Mouse (Mus musculus): ENCODE measurements around the gene 2610507B11Rik.
"Not testable (repeated sequence)": the region's sequence is repeated elsewhere in the genome, so short reads cannot be mapped to it uniquely, and the experiment has no call there.

Gene 2610507B11Rik

DNA sequence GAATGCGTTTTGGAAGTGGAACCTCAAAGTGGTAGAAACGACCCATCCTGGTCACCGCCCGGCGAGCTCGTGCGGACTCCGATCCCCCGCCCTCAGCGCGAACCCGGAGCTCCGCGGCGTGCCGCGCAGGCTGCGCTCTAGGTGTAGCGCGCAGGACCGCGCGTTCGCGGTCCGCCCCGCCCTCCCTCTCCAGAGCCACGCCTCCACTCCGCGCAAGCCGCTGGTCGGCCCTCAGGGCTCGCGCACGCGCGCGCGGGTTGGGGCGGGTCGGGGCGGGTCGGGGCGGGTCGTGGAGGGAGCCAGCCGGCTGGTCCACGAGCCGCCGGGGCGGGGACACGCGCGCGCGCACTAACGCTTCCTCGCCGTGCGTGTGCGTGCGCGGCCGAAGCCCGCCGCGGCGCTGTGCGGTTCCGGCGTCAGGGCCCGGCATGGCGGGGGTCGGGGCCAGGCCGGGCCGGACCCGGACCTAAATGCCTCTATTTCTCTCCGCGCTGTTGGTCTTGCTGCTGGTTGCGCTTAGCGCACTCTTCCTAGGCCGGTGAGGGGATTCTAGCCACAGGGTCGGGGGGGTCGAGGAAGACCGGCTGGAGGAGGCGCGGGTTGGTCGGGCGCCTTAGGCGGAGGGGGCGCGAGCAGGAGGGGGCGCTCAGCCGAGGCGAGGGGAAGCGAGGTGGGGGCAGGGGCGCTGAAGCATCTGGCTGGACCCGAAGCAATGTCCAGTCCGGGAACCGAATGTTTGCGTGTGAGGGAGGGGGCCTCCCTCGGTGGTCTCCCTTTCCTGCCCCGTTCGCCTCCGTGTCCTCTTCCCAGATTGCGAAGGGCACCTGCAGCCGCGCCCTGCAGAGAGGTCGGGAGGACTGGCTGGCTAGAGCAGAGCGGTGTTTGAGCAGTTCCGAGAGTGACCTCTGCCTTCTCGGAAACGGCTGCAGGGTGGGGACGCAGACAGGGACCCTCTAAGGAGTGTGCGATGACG is at the start of gene 2610507B11Rik:
2610507B11Rik (plus strand) TSS at position 373 of the 973 bp plus-strand sequence.
- DNase-seq (ENCODE audit: low spot score in 2 of 2) = peak; percentile 84 to 88

DNA sequence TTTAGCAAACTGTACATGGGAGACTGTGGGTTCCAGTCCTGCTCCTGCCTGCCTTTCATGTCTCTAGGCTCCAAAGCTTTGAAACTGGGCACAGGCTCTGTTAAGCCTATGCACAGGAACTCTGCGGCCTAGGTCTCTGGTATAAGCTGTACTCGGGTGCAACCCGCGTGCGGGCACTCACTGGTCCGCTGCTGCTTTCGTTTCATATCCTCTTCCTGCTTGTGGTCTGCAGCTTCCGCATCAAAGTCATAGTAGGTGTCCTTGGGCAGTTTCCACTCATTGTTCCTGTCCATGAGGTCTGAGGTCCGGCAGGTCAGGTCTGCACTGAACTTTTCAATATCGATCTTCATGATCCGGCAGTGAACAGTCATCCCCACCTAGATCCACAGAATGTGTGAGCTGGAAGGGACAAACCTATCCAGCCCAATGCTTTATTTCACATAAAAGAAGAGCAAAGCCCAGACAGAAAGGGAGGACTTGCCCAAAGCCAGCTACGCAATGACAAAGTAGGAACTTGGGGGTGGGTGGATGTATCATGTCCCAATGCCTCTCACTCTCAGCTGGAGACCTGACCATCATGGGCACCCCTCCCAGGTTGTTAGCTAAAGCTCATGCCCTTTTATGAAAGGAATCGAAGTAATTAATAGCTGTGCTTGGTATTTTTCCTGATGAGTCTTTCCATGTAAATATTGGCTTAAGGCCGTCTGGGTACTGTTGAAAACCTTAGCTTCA is 48.3 kb upstream of the 2610507B11Rik start:
- no peak for DNase-seq (ENCODE audit: low spot score in 2 of 2)

GRCm38 (mm10) chr11:78215709-78216317 is 45.7 kb upstream of the 2610507B11Rik start:
- DNase-seq (ENCODE audit: low spot score in 2 of 2) = peak in 1 of 2 experiments; percentile 33

GRCm38 (mm10) chr11:78223586-78223985 is 38.0 kb upstream of the 2610507B11Rik start:
- no peak for DNase-seq (ENCODE audit: low spot score in 2 of 2)

GRCm38 (mm10) chr11:78231518-78231917 is 30.0 kb upstream of the 2610507B11Rik start:
- DNase-seq (ENCODE audit: low spot score in 2 of 2) = no peak

- DNase-seq (ENCODE audit: low spot score in 2 of 2) = peak; percentile 40 to 75
Measured at GRCm38 (mm10) chr11:78240193-78240857, 21.2 kb upstream of the 2610507B11Rik start.

DNA sequence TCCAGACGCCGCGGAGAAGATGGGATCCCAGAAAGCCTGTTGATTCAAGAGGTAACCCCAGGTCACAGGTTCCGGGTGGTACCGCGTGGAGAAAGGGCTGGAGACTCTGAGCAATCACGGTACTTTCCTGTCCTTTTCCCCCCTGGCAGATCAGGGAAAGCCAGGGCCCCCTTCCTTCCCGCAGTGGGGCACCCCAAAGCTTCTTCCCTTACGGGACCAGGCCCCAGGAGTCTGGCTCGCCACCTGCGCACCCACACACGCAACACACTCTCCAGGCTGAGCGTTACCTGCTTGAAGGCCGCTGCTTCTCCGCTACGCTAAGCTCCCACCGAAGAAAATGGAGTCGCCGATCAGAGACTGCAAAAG is 16.3 kb upstream of the 2610507B11Rik start:
- DNase-seq (ENCODE audit: low spot score in 2 of 2) = no peak

DNA sequence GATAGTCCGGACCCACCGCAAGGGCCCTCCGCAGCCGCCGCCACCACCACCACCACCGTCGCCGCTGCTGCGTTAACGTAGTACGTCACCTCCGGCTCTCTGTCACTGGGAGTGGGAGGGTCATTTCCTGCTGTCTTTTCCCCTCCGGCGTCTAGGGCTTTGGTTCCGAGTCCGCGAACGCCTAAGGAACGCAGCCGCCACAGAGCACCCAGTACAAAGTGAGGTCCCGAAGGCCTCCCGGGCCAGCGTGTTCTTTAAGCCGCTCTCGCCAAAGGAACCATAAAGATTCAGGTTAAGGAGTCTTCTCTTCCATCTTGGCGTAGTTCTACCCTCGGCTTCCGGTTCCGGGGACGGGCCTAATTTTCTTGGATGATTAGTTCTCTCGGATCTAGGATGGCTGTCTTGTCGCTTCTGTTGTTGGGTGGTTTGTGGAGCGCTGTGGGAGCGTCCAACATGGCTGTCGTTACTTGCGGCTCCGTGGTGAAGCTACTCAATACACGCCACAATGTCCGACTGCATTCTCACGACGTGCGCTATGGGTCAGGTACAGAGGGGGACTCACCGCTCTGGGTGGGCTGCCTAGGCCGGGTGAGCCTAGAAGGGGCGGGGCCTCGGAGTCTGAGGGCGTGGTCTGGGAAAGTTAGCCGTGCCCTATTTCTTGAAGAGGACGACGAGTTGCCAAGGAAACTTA is 15.8 kb upstream of the 2610507B11Rik start, which contains the start of the genes Sdf2 and Supt6:
Sdf2 (plus strand) TSS at position 120 of the 691 bp plus-strand sequence.
Supt6 (minus strand) TSS at position 361 of the 691 bp plus-strand sequence.
- DNase-seq (ENCODE audit: low spot score in 2 of 2) = peak; percentile 90 to 91

DNA sequence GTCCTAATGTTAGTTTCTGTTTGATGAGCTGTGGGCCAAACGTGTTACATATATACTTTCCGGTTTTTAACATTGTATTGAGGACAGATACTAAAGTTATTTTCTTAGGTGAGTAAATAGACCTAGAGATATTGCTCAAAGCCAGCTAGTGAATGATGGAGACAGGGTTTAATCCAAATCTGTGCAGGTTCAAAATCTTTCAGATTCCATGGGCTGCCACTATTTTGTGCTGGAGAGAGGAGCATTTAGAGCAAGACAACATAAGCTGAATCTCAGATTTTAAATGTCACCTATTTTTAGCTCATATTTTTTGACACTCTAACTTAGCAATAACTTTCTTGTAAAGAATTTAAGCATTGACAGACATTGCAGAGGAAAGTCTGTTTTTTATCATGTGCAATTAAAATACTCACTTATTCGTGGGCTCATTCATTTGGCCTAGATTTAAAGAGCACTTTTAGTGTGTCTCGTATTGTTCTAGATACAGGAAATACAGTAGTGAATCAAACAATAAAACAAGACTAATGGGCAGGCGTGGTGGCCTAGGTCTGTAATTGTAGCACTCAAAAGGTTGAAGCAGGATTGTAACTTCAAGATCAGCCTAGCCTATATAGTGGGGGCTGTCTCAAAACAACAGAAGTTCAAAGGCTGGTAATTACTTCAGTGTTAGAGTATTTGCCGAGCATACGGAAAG is 15.1 kb upstream of the 2610507B11Rik start:
- DNase-seq (ENCODE audit: low spot score in 2 of 2) = no peak

- no peak for DNase-seq (ENCODE audit: low spot score in 2 of 2)
Measured at GRCm38 (mm10) chr11:78247012-78247348, 14.6 kb upstream of the 2610507B11Rik start.

GRCm38 (mm10) chr11:78247727-78248140 is 13.8 kb upstream of the 2610507B11Rik start:
- DNase-seq (ENCODE audit: low spot score in 2 of 2) = no peak

DNA sequence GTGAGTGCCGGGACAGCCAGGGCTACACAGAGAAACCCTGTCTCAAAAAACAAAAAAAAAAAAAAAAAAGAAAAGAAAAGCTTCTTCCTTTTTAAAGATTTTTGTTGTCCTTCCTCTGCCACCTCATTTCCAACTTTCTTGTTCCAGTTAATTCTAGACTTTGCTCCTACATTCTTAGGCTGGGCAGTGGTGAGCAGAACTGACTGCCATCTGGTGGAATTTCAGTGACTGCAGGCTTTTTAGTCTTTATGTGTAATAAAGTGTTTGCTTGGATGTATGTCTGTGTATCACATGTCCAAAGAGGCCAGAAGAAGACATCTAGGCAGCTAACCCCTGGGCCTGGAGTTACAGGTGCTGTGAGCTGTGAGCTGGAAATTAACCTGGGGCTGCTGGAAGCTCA is 4.9 kb upstream of the 2610507B11Rik start:
- no peak for DNase-seq (ENCODE audit: low spot score in 2 of 2)

GRCm38 (mm10) chr11:78260489-78261258 is 878 bp upstream of the 2610507B11Rik start:
- no peak for DNase-seq (ENCODE audit: low spot score in 2 of 2)

DNA sequence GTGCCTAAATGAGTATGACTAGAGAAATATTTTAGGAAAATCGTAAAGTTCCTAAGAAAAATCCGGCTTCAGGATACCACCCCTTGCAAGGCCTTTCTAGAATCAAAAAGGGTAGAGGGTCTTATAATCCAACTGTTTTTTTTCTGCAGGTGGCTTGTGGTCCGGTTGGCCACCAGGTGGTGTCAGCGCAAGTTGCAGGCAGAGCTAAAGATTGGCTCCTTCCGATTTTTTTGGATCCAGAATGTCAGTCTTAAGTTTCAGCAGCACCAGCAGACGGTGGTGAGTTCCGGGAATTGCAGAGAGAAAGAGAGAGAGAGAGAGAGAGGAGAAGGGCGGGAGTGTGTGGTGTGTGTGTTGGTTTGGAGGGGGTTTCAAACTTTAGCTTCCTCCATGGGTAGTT is 998 bp downstream of the 2610507B11Rik start:
- peak in 1 of 2 experiments; percentile 56 for DNase-seq (ENCODE audit: low spot score in 2 of 2)

DNA sequence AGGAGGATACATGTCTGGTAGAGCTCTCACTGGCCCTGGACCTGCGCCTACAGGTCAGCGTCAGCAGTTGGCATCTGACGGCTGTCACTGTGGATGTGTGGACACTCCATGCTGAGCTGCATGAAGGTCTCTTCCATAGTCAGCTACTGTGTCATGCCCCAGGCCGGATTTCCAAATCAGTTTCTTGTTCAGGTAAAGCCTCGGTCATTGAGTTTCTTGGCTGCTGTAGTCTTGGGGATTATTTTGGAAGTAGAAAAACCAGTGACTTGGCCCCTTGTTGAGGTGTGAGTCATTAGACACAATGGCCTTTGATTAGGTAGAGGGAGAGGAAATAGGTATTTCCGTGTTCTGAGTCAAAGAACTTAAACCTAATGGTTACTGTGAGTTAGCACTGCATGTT is 4.0 kb downstream of the 2610507B11Rik start:
- DNase-seq (ENCODE audit: low spot score in 2 of 2) = no peak

DNA sequence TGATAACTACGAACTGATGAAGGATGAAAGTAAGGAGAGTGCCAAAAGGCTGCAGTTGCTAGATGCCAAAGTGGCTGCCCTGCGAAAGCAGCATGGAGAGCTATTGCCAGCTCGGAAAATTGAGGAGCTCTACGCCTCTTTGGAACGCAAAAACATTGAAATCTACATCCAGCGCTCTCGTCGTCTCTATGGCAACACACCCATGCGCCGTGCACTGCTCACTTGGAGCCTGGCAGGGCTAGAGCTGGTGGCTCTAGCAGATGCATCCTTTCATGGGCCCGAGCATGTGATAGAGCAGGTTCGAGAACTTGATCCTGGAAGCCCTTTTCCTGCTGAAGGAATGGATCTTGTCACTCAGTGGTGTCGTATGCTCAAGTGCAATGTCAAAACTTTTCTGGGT is 10.4 kb downstream of the 2610507B11Rik start:
- DNase-seq (ENCODE audit: low spot score in 2 of 2) = peak; percentile 69 to 83

DNA sequence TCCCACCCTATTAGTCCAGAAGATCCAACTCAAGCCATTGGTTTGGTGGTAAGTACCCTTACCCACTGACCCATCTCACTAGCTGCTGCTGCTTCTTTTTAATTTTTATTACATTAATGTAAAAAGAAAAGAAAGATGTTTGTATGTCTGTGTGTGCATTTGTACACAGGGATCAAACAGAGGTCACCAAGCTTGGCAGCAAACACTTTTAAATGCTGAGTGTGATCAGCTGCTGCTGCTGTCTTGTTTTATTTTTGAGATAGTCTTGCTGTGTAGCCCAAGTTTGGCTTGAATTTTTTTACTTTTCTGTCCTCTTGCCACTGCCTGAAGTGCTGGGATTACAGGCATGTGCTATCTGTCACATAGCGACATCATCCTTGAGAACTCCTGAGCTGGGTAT is 14.0 kb downstream of the 2610507B11Rik start:
- DNase-seq (ENCODE audit: low spot score in 2 of 2) = no peak

- not testable (repeated sequence) for DNase-seq (ENCODE audit: low spot score in 2 of 2)
Measured at GRCm38 (mm10) chr11:78276169-78276568, 14.6 kb downstream of the 2610507B11Rik start.

GRCm38 (mm10) chr11:78278853-78279252 is 17.3 kb downstream of the 2610507B11Rik start:
- DNase-seq (ENCODE audit: low spot score in 2 of 2) = no peak

- DNase-seq (ENCODE audit: low spot score in 2 of 2) = no peak
Measured at GRCm38 (mm10) chr11:78279586-78279985, 18.0 kb downstream of the 2610507B11Rik start.
